Mouse (Mus musculus): ENCODE data around the gene Elovl5.

Gene Elovl5

DNA sequence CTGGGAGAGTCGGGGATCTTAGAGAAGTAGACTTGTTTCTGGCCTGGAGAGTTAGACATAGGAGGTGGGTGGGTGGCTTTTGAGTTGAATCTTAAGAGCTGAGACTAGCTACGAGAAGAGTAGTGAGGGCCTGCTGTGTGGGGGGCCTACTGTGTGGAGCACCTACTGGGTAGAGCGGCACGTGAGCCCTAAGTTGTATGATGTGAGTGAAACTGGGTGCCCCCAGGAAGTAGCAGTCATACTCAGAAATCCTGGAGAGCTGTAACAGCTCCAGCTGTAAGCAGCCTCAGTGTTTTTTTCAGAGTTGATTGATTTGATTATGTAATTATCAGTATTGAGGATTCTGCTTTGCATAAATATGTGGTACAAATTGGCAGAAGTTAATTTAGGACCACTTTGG, 11.6 kb downstream of the Elovl5 start:
- DNase-seq (ENCODE audit: low read depth, low spot score) = no peak

DNA sequence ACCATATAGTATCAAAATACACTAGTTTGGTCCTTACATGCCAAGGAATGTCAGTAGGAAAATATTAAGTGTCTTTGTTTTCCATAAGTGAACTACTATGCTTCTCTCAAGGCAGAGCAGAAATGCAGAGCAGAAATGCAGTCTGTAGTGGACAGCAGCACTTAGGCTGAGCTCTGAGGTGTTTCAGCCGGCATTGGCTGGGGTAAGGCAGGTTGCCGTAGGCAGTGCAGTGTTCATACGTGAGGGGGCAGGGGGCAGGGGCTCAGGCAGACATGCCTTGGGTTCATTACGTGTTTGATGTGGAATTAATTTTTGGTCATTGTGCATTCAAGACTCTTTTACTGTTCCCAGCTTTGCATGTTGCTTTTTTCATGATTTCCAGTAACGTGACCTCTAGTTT, 12.1 kb downstream of the Elovl5 start:
- no peak for DNase-seq (ENCODE audit: low read depth, low spot score)

DNA sequence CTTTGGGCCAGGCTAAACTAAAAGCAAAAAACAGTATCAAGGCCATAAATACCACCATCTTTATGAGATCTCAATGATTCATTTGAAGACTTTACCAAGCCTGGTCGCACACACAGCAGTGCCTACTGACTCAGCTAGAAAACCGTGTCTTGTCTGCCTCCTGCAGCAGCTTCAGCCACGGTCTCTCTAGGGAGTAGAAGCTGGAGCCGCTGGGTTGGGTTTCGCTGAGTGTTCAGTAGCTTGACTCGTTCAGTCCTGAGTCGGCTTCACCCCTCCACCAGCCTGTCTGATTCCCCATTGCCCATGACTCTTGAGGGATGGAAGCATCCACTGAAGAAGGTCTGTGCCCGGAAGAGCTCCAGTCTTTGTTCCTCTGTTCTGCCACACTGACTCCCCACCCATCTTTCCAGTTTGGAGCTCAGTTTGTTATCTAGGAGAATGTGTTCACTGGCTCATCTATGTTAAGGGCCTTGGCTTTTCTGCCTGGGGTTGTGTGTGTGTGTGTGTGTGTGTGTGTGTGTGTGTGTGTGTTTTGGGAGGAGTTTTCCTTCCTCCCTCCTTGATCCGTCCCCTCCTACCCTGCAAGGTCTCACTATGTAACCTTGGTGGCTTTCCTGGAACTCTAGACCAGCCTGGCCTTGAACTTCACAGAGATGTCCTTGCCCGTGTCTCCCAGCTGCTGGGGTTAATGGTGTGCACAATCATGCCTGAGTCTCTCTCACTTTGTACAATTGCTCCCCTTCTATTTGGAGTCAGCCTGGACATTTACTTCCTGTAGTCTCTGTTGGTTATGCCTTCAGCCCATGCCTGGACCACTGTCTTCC, 13.1 kb downstream of the Elovl5 start:
- no peak for DNase-seq (ENCODE audit: low read depth, low spot score)

DNA sequence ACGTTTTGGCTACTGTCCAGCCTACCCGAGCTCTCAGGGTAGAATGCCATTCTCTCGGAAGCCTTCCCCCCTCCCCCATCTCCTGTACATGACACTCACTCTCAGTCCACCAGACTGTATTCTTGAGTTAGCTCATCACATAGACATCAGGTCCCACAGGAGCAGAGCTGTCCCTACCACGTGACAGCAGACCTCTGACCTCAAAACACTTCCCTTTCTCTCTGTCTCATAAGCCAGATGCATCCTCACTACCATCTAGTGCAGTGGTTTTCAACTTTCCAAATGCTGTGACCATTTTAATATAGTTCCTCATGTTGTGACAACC, 13.7 kb downstream of the Elovl5 start:
- no peak for DNase-seq (ENCODE audit: low read depth, low spot score)

DNA sequence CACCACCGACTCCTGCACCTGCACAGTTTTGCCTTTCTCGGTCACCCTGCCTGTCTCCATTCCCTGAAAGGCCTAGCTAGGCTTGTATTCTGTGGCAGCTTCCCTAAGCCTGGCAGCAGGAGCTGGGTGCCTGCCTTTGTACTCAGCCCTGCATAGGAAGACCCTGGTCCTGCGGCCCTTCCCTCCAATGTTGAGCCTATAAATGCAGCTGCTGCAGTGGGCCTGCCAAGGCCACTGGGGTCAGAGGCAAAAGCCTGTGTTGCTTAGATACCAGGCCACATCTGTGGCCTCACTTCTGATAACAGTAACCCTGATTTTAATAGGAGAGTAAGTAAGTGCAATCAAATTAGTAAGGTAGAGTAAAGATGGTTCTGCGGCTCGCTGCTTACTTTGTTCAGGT, 14.6 kb downstream of the Elovl5 start:
- no peak for DNase-seq (ENCODE audit: low read depth, low spot score)

DNA sequence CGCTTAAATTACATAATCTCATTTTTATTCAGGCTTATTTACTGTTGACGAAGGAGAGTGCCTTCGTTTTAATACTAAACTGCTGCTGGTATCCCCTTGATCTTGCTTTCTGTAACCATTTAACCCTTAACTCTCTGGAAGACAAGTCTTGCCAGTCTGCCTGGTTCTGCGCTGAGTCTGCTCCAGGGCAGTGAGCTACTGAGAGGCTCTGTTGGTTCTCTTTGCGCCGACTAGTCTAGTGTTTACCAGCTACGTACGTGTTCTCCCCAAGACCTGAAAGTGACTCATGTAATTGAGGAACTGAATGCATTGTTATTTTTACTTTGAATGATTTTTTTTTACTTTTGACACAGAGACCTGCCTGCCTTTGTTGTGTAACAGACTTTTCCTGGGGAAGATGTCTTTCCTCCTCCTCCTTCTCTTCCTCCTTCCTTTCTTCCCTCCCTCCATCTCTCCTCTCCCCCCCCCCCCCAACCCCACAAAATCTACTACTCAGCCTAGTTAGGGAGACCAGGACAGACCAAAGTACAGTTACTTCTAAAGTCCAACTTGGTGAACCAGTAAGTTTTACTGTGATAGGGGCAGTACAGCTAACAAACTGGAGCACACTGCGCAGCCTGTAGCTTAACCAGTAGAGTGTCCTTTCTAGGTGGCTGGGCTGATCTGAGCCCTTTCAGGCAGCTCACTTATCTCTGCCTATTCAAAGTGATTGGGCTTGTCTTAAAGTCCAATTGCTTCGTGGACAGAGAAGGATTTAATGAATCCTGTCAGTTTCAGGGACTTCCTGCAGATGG, 18.9 kb downstream of the Elovl5 start:
- no peak for DNase-seq (ENCODE audit: low read depth, low spot score)

DNA sequence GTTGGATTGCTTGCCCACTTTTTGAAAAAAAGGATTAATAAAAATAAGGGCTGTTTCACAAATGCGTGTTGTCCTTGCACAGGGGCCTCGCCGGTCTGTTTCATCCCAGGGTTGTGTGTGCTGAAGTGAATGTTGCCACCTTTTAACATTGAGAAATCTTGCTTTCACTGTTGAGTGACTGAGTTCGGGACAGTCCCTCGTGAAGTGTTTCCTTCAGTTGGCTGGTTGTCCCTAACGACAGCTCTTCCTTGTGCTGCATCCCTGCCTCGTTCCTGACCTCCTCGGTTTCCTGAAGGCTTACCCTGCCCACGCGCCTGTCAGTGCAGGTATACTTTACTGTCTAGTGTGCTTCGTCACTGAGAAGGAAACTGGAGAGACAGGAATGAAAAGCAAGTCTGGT, 20.7 kb downstream of the Elovl5 start:
- DNase-seq (ENCODE audit: low read depth, low spot score) = no peak

DNA sequence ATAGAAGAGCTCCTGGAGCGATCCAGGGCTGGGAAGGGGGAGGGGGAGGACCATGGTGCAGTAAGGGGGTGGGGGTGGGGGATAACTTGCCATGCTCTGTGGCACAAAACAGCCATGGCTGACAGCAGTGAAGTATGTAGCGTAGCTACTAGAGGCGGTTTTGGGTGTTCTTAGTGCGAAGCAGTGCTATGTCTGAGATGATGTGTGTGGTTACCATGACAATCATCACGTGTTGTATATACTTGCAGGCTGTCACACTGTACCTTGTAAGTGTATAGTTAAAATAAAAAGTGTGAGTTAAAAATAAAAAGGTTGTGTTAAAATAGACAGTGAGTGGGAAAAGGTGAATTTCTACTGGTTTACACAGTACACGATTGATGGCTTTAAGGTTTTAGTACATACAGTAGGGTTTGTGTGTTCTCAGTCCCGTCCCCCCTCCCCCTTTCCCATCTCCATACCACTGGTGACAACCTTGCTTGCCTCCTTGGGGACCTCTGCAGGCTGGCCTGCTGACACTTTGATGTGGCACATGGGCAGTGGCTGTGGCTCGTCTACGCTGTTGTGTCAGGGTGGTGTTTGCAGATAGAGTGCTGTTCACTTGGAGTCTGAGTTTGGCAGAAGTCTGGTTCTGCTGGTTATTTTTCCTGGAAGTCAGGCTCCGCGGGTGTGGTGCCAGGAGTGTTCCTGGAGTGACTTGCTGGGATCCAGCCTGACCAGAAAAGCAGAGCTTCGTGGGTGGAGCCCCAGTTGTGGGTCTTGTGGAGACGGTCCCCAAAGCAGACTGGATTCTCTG, 21.8 kb downstream of the Elovl5 start:
- DNase-seq (ENCODE audit: low read depth, low spot score) = no peak

DNA sequence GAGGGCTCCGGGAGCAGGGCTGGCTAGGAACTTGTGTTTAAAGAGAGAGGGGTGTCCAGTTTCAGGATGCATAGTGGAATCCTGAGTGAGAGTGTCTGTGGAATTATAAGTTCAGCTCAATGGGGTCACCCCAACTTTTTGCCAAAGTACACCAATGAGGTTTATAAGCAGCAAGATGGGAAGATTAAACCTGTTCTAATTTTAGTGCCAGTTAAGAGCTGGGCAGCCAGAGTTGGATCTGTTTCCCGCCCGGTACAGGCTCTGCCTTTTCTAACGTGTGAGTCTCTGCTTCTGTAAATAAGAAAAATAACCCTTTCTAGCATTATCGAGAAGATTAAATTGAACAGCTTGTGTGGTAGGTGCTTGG, 22.4 kb downstream of the Elovl5 start:
- DNase-seq (ENCODE audit: low read depth, low spot score) = no peak

DNA sequence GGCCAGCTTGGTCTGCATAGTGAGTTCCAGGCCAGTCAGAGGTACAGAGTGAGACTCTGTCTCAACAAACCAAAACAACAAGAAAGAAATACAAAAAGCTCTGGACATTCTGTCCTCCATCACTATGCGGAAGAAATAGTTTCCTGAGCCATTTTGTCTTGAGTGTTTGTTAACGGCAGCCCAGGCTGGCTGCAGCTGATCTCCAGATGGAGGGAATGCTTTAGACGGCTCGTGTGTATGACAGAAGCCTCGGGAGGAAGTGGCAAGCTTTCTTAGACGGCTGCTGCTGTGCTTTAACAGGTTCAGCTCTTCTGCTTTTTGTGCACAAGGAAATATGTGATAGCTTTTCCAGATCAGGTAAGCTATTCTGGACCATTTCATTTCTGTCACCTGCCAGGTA, 23.9 kb downstream of the Elovl5 start:
- no peak for DNase-seq (ENCODE audit: low read depth, low spot score)

DNA sequence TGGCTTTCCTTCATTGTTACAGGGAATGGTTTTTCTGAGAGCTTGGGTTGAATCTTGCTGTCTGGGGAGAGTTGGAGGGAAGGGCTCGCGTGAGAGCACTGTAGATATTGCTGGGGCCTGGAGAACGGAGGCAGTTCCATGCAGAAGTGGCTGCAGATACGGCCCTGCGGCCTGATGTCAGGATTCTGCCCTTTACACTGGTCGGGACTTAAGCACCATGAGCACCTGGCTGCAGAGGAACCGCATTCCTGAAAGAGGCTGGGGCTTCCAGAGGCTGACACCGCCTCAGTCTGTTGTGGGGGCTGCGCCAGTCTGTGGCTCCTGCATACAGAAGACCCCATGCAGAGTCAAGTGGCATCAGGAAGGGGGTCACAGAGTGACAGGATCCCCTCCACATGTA, 24.7 kb downstream of the Elovl5 start:
- DNase-seq (ENCODE audit: low read depth, low spot score) = peak; percentile 13

DNA sequence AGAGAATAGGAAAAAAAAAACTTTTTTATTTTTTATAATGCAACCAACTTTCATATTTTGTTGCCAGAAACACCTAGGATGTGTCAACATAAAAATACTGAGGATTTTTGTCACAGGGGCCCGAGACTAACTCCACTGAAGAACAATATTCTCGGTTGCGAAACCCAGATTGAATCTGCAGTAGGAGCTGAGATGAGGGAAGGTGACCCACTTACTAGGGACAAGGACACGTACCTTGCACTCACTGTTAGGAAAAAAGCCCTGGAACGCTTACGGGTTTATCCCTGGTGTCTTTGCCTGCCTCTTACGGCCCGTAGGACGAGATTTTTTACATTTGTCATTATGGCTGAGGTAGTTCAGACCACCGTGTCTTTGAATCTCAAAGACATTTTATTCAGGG, 25.2 kb downstream of the Elovl5 start:
- no peak for DNase-seq (ENCODE audit: low read depth, low spot score)

DNA sequence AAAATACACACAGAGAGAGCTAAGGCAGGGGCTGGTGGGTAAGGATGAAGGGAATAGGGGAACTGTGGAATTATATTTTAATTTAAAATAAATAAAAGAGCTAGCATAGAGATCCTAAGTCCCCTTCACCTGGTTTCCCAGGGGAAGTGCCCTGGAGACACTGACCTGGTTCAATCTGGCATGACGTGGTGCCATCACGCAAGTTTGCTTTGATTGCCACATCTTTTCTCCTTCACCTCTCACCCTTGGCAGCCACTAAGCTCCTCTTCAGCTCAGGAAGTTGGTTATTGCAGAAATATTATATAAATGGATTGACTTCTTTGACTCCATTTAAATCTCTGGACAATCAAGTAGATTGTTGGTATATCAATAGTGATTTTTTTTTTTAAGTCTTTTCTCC, 26.2 kb downstream of the Elovl5 start:
- no peak for DNase-seq (ENCODE audit: low read depth, low spot score)

DNA sequence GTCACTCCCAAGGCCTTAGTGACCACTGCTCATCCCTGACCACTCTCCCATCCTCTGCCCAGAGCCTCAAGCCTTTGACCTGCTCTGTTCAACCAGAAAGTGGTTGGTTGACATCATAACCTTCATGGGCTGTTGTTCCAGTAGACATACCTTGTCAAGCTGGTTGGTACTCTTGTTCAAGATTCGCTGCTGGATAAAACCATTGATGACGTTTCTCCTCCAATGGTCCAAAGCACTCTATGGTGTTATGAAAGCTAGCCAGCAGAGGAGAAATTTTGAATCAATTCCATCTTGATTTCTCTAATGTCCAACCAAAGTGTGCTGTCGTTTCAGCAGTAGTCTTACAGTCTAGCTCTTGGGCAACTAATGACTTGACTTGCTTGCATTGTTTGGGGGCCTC, 27.0 kb downstream of the Elovl5 start:
- DNase-seq (ENCODE audit: low read depth, low spot score) = no peak

DNA sequence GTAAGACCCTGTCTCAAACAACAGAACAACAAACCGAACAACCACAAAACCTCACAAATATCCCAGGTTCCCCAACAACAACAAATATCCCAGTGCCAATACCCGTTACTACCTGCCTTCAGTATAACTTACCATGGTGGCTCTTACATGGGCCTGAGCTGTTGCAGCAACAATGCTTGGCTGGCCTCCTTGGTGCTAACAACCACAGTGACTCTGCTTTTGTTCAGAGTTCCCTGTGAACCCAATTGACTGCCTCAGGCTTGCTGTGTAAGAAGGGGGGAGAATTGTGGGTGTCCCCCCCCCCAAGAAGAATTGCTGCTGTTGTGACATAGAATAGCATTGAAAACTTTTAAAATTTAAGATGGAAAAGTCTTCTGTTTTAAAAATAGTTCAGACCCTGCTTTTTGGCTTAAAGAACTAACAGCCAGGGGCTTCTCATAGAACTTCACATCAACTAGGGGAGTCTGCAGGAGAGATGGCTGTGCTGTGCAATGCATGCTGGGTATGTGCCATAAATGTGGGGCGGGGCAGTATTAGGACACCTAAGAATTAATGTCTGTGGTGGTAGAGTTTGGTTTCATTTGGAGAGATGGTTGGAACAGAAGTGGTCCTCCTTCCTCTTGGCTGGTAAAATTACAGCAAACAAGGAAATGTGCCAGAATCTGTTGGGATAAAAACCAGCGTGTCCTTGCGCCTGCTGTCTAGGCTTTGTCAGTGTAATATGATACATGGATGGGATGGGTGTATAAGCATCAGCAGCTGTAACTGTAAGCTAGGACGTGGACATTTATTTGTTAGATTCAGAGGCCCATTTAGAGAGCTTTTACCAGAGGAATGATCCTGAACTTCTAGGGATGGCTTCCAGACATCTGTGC, 28.9 kb downstream of the Elovl5 start:
- DNase-seq (ENCODE audit: low read depth, low spot score) = no peak

DNA sequence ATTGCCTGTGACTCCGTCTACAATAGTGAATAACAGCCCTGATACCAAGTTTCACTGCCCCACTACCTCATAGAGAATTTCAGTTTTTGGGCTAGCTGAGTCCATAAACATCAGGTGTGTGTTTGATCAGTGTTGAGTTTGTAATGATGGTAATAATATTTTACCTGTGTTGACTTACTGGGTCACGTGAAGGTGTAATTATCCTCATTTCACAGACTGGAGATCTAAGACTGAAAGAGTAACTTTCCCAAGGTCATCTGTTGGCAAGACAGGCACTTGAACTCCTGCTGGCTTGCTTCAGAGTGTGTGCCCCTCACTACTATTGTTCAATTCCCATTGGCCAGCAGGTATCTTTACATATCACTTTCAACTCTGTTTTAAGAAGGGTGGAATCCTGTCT, 31.1 kb downstream of the Elovl5 start:
- DNase-seq (ENCODE audit: low read depth, low spot score) = no peak

DNA sequence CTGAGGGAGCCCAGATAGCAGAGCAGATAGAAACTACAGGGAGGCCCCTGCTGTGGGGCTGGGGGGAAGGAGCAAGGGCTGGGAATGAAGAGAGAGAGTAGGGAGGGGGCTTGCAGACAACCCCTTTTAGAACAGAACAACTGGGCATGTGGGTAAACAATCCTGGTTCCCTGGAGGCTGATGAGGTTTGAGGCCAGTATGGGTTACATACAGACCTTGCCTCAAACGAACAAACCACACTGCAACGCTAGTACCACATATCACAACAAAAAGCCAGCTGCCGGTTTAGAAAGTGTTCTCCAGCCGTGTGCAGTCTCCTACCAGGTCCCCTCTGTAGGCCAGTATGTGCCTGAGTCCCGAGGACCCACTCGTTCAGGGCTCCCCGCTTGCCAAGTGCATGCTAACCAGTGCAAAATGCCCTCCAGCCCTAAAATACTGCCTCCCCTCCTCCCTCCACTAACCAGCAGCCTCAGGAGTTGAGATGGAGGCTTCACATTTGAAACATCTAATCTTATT, 32.6 kb downstream of the Elovl5 start:
- no peak for DNase-seq (ENCODE audit: low read depth, low spot score)

DNA sequence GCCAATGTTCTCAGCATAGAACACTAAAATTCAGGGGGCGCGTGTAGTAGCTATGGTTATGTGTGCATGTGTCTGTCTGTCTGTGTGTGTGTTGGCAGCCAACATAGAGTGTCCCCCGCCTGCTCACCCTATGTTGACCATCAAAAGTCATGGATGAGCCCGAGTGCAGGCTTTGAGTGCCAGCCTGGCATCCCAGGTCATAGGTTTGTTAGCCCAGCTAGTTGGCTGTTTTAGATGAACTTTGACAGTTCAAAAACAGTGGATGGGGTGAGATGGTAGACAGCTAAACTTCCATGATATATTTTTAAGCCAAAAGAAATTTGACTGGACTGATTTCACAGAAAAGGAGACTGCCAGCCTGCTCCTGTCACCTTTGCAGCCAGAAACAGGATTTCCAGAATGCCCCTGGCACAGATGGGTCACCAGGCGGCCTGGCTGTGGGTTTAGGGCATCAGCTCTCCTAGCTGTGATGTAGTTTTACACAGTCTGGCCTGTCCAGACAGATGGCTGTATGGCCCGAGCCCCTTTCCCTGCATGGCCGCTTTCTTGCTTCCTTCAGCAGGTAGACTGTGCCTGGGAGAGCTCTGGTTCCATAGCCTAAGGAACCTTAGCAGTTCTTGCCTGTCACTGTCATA, 33.8 kb downstream of the Elovl5 start:
- no peak for DNase-seq (ENCODE audit: low read depth, low spot score)

DNA sequence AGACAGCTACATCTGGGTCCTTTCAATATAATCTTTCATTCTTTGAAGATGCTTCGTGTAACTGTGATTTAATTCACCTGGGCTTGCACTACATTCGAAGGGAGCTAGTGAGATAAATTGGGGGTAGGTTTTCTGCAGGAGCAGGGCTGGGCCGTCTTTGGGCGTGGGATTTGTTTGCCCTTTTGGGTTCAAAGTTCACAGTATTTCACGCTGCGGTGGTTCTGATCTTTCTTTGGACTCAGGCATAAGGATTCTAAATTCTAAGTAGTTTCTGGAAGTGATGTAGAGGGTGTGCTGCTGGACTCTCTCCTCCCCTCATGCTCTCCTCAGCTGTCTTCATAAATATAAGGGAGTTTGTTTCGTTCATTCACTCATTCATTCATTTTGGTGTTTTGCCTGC, 34.8 kb downstream of the Elovl5 start:
- DNase-seq (ENCODE audit: low read depth, low spot score) = no peak

DNA sequence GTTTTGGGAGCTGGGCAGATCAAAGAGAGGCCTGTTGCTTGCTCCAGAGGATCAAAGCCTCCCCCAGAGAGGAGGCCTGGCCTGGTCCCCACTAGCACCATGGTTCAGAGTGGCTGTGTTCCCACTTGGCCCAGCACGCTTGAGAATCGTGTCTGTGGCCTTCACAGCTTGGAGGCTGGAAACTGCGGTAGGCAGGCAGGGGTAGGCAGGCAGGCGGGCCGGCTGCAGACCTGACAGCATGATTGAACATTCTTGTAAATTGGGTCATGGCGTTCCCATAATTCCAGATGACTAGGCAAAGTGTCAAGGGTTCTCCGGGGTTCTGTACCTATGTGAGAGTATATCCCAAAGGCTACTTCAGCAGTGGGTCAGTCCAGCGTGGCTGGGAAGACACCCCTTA, 35.9 kb downstream of the Elovl5 start:
- DNase-seq (ENCODE audit: low read depth, low spot score) = no peak

DNA sequence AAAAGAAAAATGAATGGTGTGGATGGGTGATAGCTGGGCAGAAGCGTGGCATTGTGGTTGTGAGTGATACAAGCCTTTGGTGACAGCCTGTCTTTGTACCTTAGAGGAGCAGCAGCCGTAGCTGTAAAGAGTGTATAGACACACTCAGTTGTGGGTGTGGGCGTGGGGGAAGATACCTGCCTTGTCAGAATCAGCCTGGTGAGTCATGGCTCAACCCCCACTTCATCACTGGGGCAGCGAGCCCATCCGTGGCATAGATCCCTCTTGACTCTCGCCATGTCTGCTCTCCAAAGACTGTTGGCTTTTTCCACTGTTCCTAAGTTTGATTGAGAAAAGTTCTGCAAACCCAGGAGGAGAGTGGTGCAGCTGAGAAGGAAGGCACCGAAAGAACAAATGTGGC, 37.3 kb downstream of the Elovl5 start:
- no peak for DNase-seq (ENCODE audit: low read depth, low spot score)
